Mouse (Mus musculus) limb, embryonic 14.5 days (tissue): ENCODE results near the gene Slit1. TPM values are rescaled to one million over a fixed set of nuclear protein-coding genes. Genes with fewer than 3 reads are reported as not detected.
A peak's percentile ranks its signal among the peaks of the same experiment; 100 is the strongest.

Experiments used
- ATAC-seq: fragments of 200-750 bp; cut with Nextera tagmentation; 2 replicates; pipeline ENCODE4 v1.8.0; 2017; ENCODE audit warnings: low read depth, moderate number of reproducible peaks, moderate TSS enrichment; ENCODE audit not compliant: low FRiP score
- DNase-seq: peaks from one replicate; pipeline ENCODE4 v3.0.0-alpha.2; 2015; ENCODE audit warnings: low spot score
- H3K27ac ChIP-seq: fragments of 300-500 bp; sonication (generic); replicated peaks from 2 replicates; pipeline ENCODE4 v1.5.1; 2014; ENCODE audit warnings: low read depth, mild to moderate bottlenecking, low read length, moderate library complexity, mixed read lengths
- H3K27me3 ChIP-seq: fragments of 300-500 bp; sonication (generic); 2 replicates; pipeline ENCODE4 v1.6.1; 2014; ENCODE audit warnings: low read length, mixed read lengths; ENCODE audit not compliant: control insufficient read depth, insufficient read depth
- H3K36me3 ChIP-seq: fragments of 300-500 bp; sonication (generic); 2 replicates; pipeline ENCODE4 v1.6.1; 2014; ENCODE audit warnings: mild to moderate bottlenecking, low read length, moderate library complexity, mixed read lengths; ENCODE audit not compliant: control insufficient read depth, insufficient read depth
- H3K4me1 ChIP-seq: fragments of 300-500 bp; sonication (generic); 2 replicates; pipeline ENCODE4 v1.6.1; 2014; ENCODE audit warnings: antibody characterized with exemption, low read length, mixed read lengths; ENCODE audit not compliant: control insufficient read depth, insufficient read depth
- H3K4me2 ChIP-seq: fragments of 300-500 bp; sonication (generic); replicated peaks from 2 replicates; pipeline ENCODE4 v1.6.1; 2014; ENCODE audit warnings: low read depth, mild to moderate bottlenecking, low read length, moderate library complexity; ENCODE audit not compliant: severe bottlenecking
- H3K4me3 ChIP-seq: fragments of 300-500 bp; sonication (generic); replicated peaks from 2 replicates; pipeline ENCODE4 v1.5.1; 2014; ENCODE audit warnings: low read length
- H3K9ac ChIP-seq: fragments of 300-500 bp; sonication (generic); 2 replicates; pipeline ENCODE4 v1.6.1; 2014; ENCODE audit warnings: mild to moderate bottlenecking, low read depth, low read length, moderate library complexity; ENCODE audit not compliant: severe bottlenecking
- H3K9me3 ChIP-seq: fragments of 300-500 bp; sonication (generic); 2 replicates; pipeline ENCODE4 v1.6.1; 2016; ENCODE audit warnings: low read length; ENCODE audit not compliant: control insufficient read depth
- POLR2A ChIP-seq: fragments of 200-500 bp; IDR thresholded peaks from 2 replicates; pipeline ENCODE4 v1.8.0; 2012; ENCODE audit warnings: inconsistent platforms, mild to moderate bottlenecking, moderate library complexity, borderline replicate concordance; ENCODE audit not compliant: insufficient read depth, insufficient read length; ENCODE audit errors: extremely low read depth
- WGBS: fragments of 180-500 bp; shearing (Covaris S2); extraction: QIAGEN DNeasy Blood & Tissue Kit; methylation state at CpG from one replicate; pipeline ENCODE4 v1.1.7; 2014; 5-methylcytosine and 5-hydroxymethylcytosine counted together
- polyA plus RNA-seq, 2 experiments: library from polyadenylated mRNA; depleted of rRNA in 1 of 2; stranded (reverse) in 1 of 2; unstranded in 1 of 2; fragments of >200 nt; fragmentation: Nextera tagmentation in 1 of 2; extraction: Ambion mirVana in 1 of 2; gene quantifications; 2 replicates each; pipeline versions ENCODE4 v1.2.1 to v1.2.3; 2012 to 2014

The Slit1 gene
- 0.68 and 0.85 TPM in 2 replicates for polyA plus RNA-seq (2012; rRNA removed)
- polyA plus RNA-seq (2014; fragmentation: Nextera tagmentation; extraction: Ambion mirVana): 0.14 and 0.50 TPM in 2 replicates

DNA sequence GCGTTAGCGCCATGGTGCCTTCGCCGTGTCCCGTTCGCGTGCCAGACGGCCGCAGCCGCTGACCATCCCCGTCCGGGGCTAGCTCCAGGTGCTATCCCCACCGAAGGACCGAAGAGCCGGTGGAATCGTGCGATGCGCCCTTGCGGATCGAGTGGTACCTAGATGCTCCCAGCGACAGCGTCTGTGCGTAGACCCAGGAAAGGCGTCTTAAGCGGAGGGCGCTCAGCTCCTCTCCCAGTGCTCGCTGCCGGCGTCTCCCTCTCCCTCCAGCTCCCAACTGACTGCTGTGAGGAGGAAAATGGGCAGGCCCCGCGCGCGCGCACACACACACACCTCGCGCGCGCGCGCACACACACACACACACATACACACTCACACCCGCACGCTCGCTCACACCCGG is at the start of gene Slit1:
TSS of gene Slit1 (minus strand) at position 270 of the 400 bp plus-strand sequence.
- no peak for TF ChIP-seq POLR2A
- H3K36me3 ChIP-seq: no peaks in the 10 kb centered on the region
- H3K4me2 ChIP-seq: peak within 1 kb of the TSS; percentile 88
- WGBS: 5% methylated on average over 37 of the region's 44 CpGs
- no peaks in the 10 kb centered on the region for H3K9me3 ChIP-seq
- H3K4me1 ChIP-seq: peaks cover 4% of the 10 kb centered on the region; the same call in 1 of the 2 replicates
- H3K27ac ChIP-seq: no peak within 1 kb of the TSS
- peak within 1 kb of the TSS; percentile 31; the same call in 1 of the 2 replicates for H3K9ac ChIP-seq
- peak within 1 kb of the TSS; percentile 41 for H3K4me3 ChIP-seq
- DNase-seq: no peak
- no peak for ATAC-seq
- H3K27me3 ChIP-seq: peaks cover 58% of the 10 kb centered on the region

DNA sequence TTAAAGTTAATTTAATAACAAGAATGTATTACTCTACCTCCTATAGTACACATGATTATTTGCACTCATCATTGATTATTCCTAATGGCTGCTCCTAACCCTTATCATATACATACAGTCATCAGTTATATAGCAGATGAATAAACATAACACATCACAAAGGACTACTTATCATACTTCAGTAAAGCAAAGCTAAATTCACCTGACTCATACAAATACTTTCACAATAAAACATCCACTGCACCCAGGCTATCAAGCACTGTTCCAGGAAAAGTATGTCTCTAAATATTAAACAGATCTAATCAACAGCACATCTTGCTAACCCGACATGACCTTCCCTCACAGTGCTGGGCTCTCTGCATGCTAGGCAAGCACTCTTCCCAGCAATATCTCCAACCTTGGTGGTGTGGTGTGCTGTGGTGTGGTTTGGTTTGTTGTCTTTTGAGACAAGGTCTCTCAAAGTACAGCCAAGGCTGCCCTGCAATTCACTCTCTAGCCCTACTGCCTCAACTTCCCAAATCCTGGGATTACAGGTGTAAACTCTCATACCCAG is 49.5 kb upstream of the Slit1 start:
- Histone ChIP-seq H3K27me3 (no peaks in the 10 kb centered on the region), H3K4me1 (no peaks in the 10 kb centered on the region), H3K4me3 (no peak overlapping the region), H3K9ac (no peak overlapping the region), H3K27ac (no peak overlapping the region), H3K9me3 (no peaks in the 10 kb centered on the region), H3K4me2 (no peak overlapping the region), H3K36me3 (peaks cover 14% of the 10 kb centered on the region)
- WGBS: 76% methylated on average over 1 of the region's 1 CpGs
- ATAC-seq (no peak), DNase-seq (no peak)
- TF ChIP-seq POLR2A: no peak

DNA sequence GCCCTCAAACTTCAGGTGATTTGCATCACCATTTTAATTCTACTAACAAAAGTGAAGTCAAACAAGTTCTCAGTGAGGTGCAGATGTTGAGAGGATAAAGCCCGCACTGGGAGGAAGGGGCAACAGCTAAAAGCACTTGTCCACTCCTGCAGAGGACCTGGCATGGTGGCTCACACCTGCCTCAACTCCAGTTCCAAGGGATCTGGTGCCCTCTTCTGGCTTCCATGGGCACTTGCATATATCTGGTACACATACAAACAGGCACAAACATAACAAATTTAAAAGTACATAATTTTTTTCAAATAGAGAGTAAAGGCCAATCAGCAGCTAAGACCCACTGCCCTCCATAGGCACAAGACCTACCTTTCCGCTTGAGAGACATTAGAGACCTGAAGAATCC is 47.9 kb upstream of the Slit1 start:
- no peaks in the 10 kb centered on the region for H3K4me1 ChIP-seq
- TF ChIP-seq POLR2A: no peak
- no peak overlapping the region for H3K4me2 ChIP-seq
- ATAC-seq (no peak), DNase-seq (no peak)
- no peak overlapping the region for H3K4me3 ChIP-seq
- H3K36me3 ChIP-seq: peaks cover 25% of the 10 kb centered on the region
- H3K9ac ChIP-seq: no peak overlapping the region
- 98% methylated on average over 2 of the region's 2 CpGs for WGBS
- no peak overlapping the region for H3K27ac ChIP-seq
- no peaks in the 10 kb centered on the region for H3K27me3 ChIP-seq
- H3K9me3 ChIP-seq: no peaks in the 10 kb centered on the region

DNA sequence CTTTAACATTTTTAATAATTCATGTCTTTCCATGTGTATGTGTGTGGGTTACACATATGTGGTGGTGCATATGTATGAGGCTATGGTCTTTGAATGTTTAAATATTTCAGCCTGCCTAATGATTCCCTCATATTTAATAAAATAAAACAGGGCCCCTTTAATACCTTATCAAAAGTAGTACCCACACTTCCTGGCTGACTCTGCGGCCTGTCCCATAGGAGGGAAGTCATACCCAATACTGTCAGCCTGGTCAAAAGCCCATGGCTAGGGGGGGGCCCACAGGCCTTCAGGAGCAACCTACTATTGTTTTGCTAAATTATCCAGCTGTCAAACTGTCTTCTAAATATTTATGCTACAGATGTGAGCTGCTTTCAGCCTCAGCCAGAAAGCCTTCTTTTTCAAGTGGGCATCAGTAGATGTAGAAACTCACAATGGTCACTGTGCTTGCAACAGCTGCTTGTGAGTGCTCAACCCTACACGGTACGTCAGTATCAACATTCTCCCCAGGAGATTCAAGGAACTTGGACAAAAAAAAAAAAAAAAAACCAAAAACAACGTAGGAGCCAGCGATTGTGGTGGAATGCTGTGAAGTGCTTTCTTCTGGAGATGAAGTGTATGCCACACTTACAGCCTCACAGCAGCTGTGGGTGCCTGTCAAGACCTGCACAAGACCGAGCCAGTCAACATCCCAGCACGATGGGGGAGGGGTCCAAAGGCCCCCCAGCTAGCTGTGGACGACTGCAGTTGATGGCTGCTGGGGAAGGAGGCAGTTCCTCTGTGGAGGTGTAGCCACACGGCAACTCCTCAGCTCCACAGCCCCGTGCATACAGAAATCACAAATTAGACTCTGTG is 45.9 kb upstream of the Slit1 start:
- H3K36me3 ChIP-seq: peaks cover 39% of the 10 kb centered on the region
- H3K4me2 ChIP-seq: no peak overlapping the region
- ATAC-seq: peak; percentile 77; the same call in 1 of the 2 replicates
- no peaks in the 10 kb centered on the region for H3K9me3 ChIP-seq
- no peak overlapping the region for H3K4me3 ChIP-seq
- H3K27me3 ChIP-seq: no peaks in the 10 kb centered on the region
- no peak for TF ChIP-seq POLR2A
- H3K27ac ChIP-seq: no peak overlapping the region; the same call in 1 of the 2 replicates
- peak; percentile 40 for DNase-seq
- H3K9ac ChIP-seq: no peak overlapping the region
- WGBS: 48% methylated on average over 10 of the region's 10 CpGs
- no peaks in the 10 kb centered on the region for H3K4me1 ChIP-seq

DNA sequence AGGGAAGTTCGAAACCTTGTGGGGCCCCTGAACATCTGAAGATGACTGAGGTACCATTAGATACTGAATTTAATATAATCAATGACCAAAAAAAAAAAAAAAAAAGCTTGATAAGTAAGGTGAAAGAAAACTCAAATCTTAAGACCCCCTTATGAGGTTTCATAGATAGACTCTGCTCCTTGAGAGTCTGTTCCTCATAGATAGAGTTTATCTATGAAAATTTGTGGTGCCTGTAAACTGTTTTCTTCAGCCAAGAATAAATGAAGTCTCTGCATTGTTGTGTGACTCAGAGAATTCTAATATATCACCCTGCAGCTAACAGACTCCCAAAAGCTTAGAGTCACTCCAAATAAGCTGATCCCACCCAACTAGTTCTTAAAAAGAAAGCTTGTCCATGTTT is 43.4 kb upstream of the Slit1 start:
- 91% methylated on average over 1 of the region's 1 CpGs for WGBS
- H3K36me3 ChIP-seq: peaks cover 48% of the 10 kb centered on the region
- no peak for ATAC-seq

More for the DNA sequence above, 43.4 kb upstream of the Slit1 start:
- Histone ChIP-seq H3K27me3 (no peaks in the 10 kb centered on the region), H3K9ac (no peak overlapping the region), H3K4me3 (no peak overlapping the region), H3K4me1 (no peaks in the 10 kb centered on the region), H3K4me2 (no peak overlapping the region), H3K9me3 (no peaks in the 10 kb centered on the region), H3K27ac (no peak overlapping the region)
- TF ChIP-seq POLR2A: no peak
- DNase-seq: no peak
